Mouse (Mus musculus): Measurements from ENCODE around the gene Mansc1. TPM values are rescaled to one million over a fixed set of nuclear protein-coding genes. Genes with fewer than 3 reads are reported as not detected.
A peak's percentile ranks its signal among the peaks of the same experiment; 100 is the strongest.

Mansc1 gene
- total RNA-seq, 2 experiments from 2014 or later = 5.0 to 6.3 TPM

DNA sequence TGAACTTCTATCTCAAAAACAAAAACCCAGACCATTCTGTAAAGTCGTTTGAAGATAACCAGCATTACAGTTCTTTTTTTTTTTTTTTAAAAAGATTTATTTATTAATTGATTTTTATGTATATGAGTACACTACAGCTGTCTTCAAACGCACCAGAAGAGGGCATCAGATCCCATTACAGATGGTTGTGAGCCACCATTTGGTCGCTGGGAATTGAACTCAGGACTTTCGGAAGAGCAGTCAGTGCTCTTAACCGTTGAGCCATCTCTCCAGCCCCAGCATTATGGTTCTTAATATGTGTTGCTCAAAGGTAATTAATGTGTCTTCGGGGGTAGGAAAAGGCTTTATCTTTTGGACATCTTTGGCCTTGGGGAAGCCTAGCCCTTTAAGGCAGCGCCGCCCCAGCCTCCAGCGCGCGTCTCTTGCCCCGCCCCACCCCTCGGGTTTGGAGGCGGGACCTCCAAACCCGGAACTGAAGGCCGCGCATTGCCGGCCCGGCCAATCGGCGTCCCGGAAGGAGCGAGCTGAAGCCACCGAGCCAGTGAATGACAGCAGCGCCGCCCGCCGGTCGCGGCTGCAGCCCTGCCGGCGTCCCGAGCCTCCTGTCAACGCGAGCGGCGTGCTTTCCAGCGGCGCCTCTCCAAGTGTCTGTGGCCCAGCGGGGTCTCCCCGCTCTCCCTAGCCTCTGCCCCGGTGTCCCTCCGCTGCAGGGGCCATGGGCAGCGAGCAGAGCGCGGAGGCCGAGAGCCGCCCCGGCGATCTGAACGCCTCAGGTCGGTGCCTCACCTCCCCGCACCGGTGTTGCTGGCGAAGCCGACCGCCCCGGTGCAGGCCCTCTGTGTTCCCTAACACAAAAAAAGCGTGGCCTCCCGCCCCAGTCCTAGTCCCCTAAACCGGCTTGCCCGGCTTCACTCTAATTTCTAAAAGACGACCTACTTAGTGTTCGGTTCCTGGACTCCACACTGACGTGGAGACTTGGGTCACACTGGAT is 8.5 kb upstream of the Mansc1 start:
- ATAC-seq (replicated peaks; ENCODE audit: poor library complexity, severe bottlenecking) = peak; percentile 98

DNA sequence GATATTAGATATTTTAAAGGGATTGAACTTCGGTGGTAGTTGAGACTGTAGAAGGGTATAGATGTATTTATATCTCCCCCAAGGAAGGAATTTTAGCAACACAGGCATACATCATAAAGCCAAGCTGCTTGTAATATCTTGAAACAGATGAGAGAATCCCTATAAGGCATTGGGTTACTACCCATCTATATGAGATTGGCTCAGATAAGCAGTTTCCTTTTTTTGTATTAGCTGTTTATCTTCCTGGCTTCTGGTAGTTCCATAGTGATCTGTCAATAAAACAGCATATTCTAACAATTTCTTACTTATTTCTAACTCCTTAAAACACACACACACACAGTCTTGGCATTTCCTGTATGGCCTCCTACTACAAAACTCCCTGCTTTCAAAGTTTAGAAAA is 7.6 kb upstream of the Mansc1 start:
- ATAC-seq (replicated peaks; ENCODE audit: poor library complexity, severe bottlenecking) = no peak

DNA sequence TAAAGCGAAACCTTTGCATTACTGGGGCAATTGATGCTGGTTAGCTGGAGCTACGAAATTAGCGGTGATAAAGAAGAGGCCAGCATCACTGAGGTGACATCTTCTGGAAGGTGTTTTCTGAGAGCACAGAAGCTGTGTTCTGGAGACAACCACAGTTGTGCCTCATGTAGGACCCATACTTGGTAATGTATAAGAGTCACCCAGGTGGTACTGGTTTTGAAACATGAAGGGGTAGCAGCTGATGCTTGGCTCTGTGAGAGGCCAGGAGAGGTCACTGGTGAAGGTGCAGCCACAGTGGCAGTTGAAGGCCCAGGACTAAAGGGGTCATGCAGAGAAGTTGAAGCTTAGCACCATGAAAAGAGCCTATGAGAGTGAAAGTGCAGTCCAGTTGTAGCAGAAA is 6.9 kb upstream of the Mansc1 start, which contains the start of gene Borcs5:
TSS of gene Borcs5 (plus strand) at position 301 of the 400 bp plus-strand sequence.
- ATAC-seq (replicated peaks; ENCODE audit: poor library complexity, severe bottlenecking) = no peak

DNA sequence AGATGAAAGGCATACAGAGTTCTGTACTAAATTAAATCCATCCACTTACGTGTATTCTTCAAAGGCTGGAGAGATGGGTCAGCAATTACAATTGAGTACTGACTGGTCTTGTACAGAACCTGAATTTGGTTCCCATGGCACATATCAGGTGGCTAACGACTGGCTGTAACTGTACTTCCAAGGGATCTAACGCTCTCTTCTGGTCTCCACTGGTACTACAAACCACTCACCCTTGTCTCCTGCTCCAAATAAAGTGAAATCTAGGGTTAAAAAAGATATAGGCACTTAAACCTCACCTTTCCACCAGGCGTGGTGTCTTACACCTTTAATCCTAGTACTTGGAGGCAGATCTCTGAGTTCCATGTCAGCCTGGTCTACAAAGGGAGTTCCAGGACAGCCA is 4.2 kb upstream of the Mansc1 start:
- no peak for ATAC-seq (replicated peaks; ENCODE audit: poor library complexity, severe bottlenecking)

DNA sequence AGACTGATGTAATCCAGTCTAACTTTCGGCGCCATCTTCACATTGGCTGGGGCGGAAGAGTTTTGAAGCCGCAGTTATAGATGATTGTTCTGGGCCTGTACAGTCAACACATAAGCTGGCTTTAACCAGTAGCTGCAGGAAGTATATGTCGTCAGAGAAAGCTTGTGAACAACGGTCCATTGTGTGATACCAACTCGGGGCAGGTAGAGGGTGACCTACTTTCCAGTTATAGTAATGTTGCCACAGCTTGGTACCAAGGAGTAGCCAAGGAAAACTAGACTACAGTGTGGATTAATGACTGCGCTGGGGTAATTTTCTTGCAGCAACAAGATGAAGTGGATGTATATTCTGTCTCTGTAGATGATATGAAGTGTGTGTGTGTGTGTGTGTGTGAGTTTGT is 1.3 kb upstream of the Mansc1 start:
- no peak for ATAC-seq (replicated peaks; ENCODE audit: poor library complexity, severe bottlenecking)

DNA sequence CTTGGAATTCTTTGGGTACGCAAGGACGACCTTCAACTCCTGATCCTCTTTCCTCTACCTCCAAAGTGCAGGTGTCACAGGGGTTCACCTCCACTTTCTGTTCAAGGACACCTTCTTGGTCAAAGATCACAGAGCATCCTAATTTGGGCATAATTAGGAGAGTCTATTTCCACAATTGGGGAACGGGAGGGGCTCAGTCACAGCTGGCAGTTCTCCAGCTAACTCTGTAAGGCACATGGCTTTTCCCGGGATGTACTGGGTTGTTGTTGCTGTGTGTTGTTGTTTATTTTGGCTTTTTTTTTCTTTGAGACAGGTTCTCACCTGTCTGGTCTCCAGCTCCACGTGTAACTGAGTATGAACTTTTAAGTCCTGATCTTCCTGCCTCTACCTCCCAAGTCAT is 468 bp upstream of the Mansc1 start:
- no peak for ATAC-seq (replicated peaks; ENCODE audit: poor library complexity, severe bottlenecking)

DNA sequence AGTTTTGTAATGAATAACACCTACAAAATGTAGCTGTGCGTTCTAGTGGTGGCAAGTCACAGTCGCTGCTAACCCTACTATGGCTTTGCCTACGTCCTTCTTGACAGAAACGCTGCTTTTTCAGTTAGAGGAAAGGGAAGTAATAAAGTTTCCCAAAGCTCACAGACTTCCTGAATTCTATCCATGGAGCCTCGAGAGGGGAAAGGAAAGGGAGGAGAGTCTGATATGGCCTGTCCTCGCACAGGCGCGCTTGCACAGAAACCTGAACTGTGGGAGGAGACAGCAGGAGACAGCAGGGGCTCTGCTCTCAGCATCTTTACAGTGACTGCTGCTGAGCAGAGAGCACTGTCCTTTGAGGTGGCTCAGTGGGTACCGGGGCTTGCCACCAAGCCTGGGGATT is 1.8 kb downstream of the Mansc1 start:
- peak; percentile 60 for ATAC-seq (replicated peaks; ENCODE audit: poor library complexity, severe bottlenecking)

DNA sequence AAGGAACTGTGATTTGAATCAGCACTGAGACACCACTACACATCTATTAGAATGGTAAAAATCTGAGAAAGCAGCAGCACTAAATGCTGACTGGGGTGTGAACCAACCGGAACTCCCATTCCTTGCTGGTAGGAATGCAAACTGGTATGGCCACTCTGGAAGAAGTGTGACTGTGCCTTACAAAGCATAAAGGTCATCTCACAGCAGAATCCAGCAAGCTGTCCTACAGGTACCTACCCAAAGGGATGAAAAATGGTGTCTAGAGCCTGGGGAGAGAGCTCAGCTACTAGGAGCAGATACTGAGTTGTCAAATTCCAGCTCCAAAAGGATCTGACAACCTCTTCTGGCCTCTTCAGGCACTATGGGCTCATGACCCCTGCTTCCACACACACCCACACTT is 5.7 kb downstream of the Mansc1 start:
- no peak for ATAC-seq (replicated peaks; ENCODE audit: poor library complexity, severe bottlenecking)

DNA sequence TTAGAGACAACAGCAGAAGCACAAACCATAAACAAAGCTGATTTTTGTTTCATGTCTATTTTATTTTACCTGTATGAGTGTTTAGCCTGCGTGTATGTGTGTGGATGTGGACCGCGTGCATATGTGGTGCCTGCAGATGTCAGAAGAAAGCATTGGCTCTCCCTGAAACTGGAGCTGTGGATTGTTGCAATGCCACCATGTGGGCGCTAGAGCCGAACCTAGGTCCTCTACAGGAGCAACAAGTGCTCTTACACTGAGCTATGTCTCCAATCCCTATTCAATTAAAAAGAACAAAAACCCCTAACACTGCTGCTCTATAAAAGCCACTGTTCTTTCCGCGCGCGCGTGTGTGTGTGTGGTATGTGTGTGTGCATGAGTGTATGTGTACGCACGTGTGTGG is 6.9 kb downstream of the Mansc1 start:
- no peak for ATAC-seq (replicated peaks; ENCODE audit: poor library complexity, severe bottlenecking)

DNA sequence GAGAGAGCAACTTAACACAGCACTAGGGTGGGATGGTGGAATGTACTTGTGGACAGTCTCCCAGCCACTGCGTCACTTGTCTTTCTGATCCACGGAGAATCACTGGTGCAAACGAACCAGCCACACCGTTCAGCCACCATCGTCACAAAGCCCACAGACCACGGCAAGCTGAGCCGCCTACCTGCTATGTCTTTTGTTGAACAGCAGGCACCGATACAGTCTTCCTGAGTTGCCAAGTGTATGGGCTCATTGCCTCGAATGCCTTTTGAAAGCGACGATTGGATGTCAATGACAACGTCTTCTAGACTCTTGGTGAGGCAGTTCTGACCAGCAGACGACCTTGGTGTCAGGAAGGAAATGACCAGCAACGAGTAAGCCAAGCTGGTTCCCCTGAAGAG is 10.7 kb downstream of the Mansc1 start:
- no peak for ATAC-seq (replicated peaks; ENCODE audit: poor library complexity, severe bottlenecking)

DNA sequence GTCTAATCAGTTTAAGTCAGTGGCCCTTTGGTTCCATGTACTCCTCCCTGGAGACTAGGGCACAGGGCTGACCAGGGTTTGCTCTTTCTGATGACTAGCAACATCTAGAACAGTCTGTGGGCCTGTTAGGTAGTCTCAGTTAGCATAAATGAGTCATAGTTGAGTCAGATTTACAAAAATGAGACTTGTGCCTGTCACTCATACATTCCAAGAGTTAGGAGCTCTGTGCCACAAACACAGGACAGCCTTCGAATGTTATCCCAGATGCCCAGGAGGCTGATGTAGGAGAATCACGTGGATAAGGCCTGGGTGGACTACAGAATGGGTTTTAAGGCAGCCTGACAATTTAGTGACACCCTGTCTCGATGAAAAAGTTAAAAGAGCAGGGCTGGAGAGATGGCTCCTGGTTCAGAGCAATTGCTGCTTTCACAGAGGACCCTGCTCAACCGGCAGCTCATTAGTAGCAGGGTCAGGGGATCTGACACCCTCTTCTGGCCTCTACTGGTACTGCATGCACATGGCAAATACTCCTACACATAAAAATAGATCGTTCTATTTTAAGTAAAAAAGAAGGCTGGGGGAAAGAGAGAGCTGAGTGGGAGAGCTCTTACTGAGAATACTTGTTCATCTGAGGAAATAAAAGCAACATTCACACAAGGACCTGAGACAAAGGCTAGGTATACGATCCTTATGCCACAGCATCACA is 11.3 kb downstream of the Mansc1 start:
- ATAC-seq (replicated peaks; ENCODE audit: poor library complexity, severe bottlenecking) = peak; percentile 78

DNA sequence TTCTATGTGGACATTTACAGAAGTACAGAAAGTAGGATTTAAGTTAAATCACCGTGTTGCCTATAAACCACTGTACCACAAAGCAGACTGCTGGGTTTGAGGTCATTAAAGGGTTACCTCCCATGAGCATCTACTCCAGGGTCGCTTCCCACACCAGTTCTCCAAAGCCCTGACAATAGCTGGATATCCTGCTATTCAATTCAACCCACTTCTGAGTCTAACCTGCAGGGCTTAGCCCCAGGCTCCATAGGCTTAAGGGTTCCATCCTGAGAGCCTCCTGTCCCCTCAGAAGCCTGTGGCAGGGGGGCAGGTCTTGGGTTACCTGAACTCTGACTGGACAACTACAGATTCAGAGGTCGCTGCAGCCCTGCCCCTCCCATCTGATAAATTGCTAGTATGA is 12.2 kb downstream of the Mansc1 start:
- ATAC-seq (replicated peaks; ENCODE audit: poor library complexity, severe bottlenecking) = no peak

DNA sequence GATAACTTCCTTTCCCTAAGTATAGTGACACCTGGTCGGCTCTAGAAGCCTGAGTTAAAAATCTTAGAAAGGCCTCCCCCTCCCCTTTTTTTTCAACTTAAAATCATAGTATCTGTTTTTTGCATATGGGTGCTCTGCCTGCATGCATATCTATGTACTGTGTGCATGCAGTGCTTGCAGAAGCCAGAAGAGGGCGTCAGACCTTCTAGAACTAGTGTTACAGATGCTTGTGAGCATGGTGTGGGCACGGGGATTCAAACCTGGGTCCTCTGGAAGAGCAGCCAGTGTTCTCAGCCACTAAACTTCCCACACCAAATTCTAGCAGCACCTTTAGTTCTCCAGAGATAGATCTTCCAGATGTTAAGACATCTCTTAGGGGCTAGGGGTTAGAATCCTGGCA is 14.7 kb downstream of the Mansc1 start:
- ATAC-seq (replicated peaks; ENCODE audit: poor library complexity, severe bottlenecking) = no peak

DNA sequence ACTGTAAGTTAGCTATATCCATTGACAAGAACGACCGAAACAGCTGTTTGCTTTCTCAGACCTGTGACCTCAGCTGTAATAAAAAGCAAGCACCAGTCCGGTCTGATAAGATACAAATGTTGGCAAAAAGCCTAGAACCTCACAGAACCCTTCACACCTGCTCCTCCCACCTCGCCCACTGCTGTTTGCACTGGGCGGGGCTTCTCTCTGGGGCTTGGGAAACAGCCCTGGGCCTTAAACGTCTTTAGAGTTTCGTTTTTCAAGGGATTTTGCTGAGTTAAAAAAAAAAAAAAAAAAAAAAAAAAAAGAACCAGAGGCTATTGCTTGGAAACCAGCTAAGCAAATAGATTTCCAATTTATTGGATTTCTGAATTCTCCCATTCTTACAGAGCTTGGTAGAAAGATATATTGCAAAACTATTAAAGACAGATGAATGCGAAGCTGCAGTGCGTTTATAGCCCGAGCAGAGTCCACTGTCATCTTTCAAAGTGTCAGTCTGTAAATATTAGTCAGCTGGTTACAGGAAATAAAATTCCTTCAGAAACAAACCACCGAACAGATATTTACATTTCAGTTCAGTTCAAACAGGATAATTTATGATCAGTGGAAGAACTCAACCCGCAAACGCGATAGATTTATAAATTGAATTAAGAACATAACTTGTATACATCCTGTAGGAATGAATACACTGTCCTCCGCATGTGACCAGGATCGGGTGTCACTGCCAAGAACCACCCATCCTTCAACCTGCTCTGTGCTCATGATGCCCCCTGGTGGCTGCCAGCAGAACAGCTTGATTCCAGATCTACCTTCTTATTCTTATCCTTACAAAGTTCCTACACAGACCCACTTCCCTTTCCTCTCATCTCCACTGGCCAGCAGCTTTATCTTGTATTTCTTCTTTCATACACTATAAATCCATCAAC is 17.3 kb downstream of the Mansc1 start:
- peak; percentile 96 for ATAC-seq (replicated peaks; ENCODE audit: poor library complexity, severe bottlenecking)

DNA sequence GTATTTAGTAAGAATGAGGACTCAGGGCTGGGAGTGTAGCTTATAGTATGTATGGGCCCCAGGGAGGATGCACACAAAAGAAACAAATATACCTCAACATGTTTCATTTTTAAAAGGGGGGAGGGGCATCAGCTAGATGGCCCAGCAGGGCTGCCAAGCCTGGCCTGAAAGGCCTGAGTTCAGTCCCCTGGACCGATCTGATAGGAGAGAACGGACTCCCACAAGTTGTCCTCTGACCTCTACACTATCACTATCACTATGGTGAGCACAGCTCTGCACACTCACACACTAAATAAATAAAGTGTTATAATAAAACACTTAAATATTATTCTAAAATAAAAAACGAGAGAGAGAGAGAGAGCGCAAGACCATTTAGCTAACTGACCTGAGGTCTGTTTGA is 18.0 kb downstream of the Mansc1 start:
- no peak for ATAC-seq (replicated peaks; ENCODE audit: poor library complexity, severe bottlenecking)

DNA sequence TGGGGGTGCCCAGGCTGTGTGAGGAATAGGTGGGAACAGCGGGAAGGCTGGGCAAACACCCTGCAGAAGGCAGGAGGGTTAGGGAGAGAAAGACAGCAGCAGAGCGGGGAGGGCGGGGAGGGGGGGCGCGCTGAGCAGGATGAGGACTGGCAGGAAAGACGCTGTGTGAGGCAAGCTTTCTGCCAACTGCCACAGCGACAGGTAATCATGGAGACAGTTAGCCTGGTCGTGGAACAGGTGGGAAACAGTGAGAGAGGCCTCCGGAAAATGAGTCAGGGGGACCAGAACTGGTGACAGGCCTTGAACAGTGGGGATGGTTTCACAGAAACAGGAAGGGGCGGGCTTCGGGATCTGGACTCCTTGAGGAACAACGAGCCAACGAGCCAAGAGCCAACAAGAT is 20.4 kb downstream of the Mansc1 start:
- ATAC-seq (replicated peaks; ENCODE audit: poor library complexity, severe bottlenecking) = no peak

DNA sequence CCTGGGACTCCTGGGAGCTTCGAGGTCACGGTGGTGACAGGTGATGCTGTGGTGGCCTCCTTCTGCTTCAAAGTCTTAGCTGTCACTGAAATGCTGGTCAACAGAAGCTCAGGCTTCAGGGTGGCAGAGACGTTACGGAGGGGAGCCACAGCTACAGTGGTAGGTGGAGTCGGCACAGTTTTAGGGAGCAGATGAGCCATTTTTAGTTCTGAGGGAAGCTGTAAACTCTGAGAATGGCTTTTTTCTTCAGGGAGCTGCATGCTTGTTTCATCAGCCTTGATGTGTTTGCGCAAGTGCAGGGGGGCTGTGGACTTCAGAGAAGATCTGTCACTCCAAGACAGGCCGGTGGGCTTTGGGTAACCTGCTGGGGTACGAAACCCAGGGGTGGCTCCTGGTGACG is 21.9 kb downstream of the Mansc1 start:
- ATAC-seq (replicated peaks; ENCODE audit: poor library complexity, severe bottlenecking) = no peak

DNA sequence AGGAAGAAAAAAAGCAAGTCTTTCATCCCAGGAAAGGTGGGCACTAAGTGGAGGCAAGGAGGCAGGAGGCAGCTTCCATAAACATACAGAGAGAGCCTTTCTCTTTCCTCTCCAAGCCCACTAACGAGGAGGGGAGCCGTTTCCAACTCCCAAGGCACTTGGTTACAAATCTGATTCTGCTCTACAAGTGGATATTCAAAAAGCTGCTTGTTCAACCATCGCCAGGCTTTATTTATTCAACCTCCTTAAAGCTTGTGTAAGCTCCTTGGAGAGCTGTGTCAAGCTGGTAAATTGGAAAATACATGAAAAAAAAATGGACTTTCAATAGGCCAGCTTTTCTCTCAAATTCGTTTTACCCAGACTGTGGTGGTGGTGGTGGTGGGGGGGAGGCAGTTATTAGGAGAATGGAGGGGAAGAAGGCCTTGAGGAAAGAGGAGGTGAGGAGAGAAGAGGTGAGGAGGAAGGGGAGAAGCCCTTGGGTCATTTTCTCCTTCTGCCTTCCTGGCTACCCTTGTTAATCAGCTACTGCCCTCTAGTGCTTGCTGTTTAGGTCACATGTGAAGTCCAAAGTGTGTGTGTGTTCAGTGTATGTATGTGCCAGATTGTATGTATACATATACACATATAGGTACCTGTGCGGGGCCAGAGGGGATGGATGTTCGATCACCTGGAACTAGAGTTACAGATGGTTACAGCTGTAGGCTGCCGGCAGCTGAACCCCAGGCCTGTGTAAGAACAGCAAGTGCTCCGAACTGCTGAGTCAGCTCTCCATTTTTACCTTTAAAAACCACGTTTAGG is 25.1 kb downstream of the Mansc1 start:
- ATAC-seq (replicated peaks; ENCODE audit: poor library complexity, severe bottlenecking) = peak; percentile 76

DNA sequence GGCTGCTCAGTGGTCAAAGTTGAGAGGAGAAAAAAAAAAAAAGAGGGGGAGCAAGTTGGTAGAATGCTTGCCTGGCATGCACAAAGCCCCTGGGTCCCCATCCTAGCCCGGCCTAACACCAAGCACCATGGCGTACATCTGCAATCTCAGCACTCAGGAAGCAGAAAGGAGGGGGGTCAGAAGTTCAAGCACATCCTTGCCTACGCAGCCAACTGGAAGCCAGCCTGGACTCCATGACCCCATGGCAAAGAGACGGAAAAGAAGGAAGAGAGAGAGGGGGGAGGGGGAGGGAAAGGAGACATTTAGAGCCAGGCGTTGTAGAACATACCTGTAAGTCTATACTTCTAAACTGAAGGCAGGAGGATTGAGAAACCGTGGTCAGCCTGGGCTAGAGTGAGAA is 25.7 kb downstream of the Mansc1 start:
- ATAC-seq (replicated peaks; ENCODE audit: poor library complexity, severe bottlenecking) = no peak; the same call in 1 of the 2 replicates

DNA sequence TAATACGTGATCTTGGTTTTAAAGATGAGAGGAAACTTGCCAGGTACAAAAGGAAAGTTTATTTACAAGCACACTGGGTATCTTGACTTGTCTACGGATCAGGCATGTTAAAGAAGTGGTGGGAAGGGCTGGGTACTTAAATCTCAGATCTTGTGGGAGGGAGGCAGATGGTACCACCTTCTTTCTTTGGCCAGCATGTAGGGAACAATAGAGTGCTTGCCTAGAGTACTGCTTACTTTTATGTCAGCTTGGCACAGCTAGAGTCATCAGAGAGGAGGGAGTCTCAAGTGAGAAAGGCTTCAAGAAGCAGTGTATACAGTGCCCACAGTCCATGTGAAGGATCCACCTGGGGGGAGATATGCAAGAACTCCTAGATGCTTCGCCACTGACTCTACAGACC is 27.1 kb downstream of the Mansc1 start:
- no peak for ATAC-seq (replicated peaks; ENCODE audit: poor library complexity, severe bottlenecking)
